Mouse (Mus musculus): ENCODE results near the gene Cacna1d.

Gene Cacna1d

DNA sequence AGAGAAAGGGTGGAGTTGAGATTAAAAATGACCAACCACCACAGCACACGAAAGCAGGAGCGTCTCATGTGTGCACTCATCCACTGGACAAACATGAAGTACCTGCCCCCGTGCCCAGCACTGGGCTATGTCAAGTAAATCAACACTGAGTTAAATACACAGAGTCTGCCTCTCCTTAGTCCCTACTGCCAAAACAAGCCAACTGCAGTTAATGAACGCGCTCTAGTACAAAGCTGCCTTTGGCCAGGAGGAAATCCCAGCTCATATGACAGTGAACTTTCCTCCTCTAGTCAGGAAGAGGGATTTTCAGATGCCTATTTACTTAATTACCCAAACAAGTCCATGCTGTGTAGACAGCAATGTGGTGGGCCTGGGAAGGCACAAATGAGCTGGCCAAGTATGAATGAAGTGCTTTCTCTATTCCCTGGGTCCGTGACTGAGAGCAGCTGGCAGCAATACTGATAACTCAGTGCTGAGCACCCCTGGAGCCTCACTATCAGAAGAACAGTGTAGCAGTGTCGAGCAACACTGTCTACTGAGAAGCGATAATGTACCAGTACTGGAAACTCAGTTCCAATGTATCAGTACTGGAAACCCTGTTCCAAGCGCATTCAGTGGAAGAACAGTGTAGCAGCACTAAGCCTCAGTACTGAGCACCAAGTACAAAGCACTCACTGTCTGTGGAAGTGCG, 229.5 kb downstream of the Cacna1d start:
- DNase-seq (ENCODE audit: low spot score), result no peak

DNA sequence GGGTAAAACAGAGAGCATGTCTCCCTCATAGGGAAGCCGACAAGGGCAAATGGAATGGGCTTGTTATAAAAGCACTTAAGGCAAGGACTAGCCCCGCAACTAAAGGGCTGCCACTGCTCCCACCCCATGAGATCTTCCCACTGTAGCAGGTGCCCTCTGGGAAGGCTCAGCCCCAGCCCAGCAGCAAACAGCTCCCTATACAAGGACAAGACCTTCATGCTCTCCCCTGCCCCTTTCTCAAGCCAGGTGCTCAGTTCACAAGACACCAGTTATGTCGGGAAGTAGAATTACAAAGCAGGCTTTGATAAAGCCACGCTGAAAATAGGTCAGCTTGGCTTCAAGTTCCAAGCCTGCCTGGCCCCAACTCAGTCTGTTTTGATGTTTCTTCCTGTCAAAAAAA, 233.6 kb downstream of the Cacna1d start:
- DNase-seq (ENCODE audit: low spot score), result no peak

DNA sequence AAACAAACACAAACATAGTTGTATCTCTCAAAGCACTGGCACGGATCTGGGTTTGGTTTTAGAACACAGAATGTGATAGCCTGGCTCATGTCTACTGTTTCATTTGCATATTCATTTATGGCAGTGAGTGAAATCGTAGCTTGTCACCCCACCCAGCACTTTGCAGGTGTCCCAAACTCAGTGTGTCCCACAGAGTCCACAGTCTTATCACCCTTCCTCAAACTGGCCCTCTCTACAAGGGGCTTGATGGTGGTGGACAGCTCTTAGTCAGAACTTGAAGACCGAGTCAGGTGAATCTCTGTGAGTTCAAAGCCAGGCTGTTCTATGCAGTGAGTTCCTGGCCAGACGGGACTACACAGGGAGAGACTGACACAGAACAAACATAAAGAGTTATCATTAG, 234.8 kb downstream of the Cacna1d start:
- no peak for DNase-seq (ENCODE audit: low spot score)

DNA sequence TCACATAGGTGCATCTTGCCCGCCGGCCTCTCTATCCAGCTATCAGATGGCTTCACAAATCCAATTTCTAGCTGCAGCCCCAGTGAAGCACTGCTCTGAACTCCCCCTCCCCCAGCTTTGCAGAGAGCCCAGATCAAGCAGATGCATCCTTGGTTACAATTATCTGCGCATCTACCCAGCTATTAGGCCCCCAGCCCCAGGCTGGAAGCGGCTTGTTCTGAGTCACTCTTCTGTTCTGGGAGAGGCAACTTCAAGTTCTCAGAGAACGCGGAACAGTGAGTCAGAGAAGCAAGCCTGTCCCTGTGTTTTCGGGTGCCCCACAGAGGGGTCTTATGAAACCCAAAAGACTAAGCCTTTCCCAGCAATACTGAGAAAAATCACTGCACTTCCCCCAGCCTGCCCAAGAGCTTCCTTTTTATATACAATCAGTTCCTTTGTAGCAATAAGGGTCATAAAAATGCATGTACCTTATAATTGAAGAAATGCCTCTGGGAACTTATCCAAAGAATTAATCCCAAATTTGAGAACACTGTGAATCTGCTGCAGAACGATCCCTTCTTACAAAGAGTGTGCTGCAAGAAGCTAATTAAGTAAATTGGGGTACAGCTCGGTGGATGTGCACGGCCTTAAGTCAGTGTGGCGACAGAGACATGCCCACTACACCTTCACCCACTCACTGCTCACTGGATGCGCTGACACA, 235.4 kb downstream of the Cacna1d start:
- no peak for DNase-seq (ENCODE audit: low spot score)

DNA sequence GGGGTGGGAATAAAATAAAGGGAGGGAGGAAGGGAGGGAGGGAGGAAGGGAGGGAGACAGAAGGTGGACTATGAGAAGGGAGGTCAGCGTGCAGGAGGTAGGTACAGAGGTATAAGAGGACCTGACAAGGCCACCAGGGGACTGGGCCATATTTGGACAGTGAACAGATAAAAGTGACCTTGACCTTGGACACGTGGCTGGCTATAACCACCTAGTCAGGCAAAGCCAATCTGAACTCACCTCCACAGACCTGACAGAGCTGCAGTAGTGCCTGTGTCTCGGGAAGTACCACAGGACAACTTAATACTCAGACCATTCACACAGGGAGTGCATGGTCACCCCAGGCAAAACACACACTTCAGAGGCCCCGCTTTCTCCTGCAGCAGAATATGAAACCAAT, 236.5 kb downstream of the Cacna1d start:
- DNase-seq (ENCODE audit: low spot score), result no peak

DNA sequence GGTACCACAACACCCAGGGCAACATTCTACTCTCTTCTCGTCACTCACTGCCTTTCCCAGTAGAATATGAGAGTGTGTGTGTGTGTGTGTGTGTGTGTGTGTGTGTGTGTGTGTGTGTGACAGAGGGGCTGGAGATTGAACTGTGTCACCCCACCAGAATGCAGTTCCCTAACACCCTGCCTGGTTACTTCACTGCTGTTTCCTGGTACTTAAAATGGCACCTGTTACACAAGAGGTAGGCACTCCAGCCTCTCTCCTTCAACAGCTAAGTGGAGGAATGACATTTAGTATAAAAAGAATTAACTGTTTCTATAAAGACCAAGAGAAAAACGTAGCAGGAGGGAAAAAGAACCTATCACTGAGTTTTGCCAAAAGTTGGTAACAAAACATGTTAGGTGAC, 238.4 kb downstream of the Cacna1d start:
- DNase-seq (ENCODE audit: low spot score), result peak; percentile 53

DNA sequence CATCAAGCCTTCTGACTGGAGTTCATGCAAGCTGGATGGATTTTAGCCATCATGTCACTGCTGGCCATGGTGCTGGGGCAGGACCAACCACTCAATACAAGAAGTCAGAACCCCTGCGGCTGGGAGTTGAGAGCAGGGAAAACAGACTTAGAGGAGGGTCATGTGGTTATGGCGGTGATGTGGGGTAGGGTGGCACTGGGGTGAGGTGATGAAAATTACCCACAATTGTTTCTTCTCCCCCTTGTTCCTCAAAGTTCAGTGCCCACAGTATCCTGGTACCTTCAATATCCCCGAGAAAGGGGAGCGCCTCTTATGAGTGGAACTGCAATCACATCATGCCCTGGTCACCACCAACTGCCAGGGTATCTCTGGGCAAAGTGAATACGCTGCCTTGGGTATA, 239.9 kb downstream of the Cacna1d start:
- no peak for DNase-seq (ENCODE audit: low spot score)

DNA sequence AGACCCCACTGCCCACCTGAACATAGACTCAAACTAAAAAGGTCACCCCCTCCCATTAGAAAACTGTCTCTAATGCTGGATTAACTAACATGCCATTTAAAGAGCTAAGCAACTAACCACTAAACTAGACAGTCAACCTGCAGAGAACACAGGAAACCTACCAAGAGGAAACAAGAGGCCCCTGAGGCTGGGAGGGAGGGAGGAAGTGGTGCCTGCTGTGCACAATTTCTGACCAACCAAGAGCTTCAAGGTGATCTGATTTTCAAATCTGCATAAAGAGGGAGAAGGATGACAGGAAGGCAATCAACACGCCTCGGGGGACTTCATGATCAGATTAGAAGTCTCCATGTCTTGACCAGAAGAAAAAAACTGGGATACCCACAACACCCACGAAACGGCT, 241.7 kb downstream of the Cacna1d start:
- DNase-seq (ENCODE audit: low spot score), result peak; percentile 54

DNA sequence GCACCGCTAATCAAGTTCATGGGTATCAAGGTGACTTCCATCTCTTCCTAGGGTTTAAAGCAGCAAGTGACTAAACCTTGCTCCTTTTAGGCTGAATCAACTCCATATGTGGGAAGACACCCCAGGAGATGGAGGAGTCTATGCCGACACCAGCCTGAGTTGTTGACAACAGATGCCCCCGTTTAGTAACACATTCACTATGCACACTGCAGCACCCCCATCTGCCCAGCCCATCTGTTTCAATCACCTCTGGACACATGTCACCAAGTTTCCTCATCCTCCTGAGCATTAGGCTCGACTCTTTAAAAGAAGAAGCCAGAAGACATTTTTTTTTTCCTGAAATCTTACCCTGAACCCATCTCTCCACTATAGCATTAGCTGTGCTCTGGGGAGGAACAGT, 242.4 kb downstream of the Cacna1d start:
- no peak for DNase-seq (ENCODE audit: low spot score)

DNA sequence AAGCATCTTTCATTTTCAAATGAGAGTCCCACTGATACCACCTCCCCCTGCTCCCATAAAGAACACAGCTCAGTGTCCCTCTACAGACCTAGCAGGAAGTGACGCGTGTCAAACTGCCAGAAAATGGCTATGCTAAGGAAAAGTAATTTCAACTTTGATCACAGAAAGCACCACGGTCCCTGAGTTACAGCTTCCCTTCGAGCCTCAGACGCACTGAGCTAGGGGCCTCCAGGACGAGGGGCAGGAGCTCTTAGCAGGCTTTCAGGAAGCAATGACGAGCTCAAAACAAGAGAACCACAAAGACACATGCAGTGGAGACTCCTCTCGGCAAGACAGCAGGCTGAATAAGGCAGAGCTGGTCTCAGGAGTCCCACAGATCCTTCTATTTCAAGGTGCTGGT, 243.1 kb downstream of the Cacna1d start:
- DNase-seq (ENCODE audit: low spot score), result no peak

DNA sequence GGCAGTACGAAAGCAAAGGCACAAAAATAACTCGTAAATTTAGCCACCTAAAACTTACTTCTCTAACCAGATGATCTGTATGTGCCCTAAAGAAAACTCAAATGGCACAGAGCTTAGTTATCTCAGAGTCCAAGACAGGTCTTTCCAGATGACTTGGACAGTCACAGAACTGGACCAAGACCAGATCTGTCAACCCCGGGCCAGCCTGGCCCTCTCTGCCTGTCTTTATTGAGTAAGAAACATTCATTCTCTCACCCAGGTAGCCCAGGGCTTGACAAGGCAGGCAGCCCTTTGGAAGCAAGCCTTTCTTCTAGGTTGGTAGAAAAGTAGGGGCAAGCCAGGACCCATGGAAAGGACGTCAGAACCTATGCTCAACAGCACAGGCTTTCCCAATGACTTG, 243.6 kb downstream of the Cacna1d start:
- no peak for DNase-seq (ENCODE audit: low spot score)

DNA sequence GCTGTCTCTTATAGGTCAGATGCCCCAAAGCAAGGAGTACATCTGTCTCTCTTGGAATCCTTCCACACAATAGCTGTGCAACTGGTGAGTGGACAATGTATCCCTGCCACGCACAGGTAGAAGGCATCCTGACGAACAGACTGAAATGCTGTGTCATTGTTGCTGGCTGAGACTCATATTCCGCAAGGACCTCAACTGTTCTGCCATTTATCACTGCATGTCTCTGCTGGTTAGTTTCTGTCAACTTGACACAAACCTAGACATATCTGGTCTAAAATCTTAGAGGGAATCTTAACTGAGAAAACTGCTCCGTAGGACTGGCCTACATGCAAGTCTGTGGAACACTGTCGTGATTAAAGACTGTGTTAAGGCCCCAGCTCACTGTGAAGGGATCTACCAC, 246.5 kb downstream of the Cacna1d start:
- no peak for DNase-seq (ENCODE audit: low spot score)

DNA sequence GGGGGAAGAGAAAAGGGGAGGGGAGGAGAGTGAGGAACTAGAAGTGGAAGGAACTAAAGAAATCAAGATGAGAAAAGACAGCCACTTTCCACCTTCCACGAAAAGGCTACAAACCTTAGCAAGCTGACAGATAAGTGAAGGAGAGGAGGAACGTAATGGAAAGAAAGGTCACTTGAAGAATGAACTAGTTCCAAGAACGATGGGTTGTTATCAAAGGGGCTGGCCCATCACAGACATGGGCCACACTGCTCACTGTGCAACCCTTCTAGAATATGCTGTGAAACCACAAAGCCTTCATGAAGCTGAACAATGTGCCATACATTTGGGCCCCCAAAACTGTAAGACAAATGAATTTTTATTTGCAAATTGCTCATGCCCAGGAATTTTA, 248.4 kb downstream of the Cacna1d start:
- DNase-seq (ENCODE audit: low spot score), result no peak

DNA sequence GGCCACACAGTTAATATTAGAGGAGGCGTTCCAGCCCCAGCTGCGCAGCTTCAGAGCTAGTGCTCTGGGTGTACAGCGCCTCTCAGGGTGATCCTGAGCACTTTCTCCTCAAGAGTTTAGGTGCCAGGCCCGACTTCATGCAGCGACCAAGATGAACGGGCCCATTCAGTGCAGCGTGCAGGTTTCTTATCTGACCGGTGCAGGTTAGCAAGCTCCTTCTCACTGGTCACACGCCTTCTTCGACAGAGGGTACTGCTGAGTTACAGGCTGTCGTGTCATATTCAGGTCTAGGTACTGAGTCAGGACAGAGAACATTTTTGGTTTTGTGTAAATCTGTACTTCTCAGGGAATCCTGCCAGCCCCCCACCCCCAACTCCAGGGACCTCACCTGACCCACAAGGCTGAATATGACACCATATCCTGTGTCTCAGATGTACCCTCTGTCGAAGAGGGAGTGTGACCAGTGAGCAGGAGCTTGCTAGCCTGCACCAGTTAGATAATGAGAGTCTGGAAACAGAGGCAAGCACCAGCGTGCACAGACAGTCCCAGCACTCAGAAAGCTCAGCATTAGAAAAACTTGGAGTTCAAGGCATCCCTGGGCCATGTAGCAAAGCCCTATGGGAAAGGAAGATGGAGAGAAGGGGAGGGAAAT, 249.0 kb downstream of the Cacna1d start:
- DNase-seq (ENCODE audit: low spot score), result no peak

DNA sequence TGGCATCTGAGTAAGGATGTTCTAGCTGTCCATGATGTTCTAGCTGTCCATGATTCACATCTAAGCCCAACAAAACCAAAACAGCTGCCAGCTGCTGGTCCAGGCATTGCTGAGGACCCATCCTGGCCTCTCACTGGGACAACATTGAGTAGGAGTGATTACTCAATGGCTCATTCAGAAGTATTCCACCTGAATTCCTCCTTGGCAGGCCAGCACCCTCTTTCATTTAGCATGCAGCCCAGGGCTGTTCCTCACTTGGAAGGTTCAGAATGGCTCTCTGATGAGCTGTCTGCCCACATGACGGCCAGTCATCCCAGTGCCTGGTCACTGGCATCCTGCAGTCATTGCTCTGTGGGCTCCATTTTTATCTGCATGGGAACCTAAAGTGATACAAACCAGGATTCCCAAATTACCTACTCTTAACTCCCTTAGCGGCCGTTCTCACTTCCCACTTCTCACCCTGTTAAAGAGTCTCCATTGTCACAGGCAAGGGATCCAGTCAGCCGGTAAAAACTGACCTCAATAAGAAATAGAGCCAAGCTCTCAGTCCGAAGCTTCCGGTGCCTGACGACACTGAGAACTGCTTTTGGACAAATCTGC, 250.2 kb downstream of the Cacna1d start:
- DNase-seq (ENCODE audit: low spot score), result no peak

DNA sequence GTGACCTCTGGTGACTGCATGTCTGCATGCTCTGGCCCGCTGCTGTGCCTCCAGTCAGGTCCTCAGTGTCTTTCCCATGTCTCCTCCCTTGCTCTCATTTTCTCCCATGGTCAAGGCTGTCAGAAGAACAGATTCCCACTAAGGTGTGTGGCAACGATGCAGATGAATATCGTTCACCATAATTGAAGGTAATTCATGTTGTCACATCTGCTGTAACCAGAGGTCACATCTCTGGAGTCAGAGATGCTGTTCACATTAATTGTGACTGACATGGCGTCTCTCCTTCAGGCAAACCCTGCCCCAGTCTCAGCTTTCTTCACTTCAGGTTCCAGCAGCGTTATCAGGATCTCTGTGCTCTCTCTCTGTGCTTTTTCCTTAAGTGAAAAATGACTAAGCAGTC, 252.4 kb downstream of the Cacna1d start:
- DNase-seq (ENCODE audit: low spot score), result no peak

DNA sequence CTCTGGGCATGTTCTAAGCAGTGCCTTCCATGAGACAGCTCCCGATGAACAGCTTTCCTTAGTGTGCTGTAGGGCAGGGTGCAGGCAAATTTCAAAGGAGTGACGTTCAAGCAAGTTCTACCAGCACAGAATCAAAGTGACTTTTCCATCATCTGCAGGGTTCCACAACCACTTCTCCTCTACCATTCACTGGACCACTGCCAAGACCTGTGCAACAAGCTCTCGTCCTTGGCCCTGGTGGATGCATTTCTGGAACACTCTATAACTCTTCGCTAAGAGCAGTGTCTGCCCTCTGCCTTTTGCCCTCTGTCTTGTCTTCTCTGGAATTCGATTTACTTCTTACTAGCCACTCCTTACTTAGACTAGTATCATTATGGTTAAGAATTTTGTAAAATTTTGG, 266.1 kb downstream of the Cacna1d start:
- no peak for DNase-seq (ENCODE audit: low spot score)

DNA sequence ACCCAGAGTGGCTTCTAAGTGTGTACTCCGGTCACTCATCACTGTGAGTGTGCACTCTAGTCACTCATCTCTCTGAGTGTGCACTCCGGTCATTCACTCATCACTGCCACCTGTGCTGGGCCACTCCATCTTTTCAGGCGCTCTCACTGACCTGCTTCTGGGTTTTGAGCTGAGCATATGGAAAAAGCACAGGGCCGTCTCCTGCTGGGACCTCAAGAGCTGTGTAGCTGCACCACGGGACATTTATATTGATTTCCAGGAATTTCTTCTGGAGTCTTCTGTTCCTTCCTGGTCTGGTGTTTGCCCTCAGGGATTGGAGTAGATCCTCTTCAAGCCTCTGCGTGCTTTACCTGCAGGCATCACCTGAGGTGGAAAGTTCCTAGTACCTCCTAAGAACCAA, 269.2 kb downstream of the Cacna1d start:
- DNase-seq (ENCODE audit: low spot score), result no peak

DNA sequence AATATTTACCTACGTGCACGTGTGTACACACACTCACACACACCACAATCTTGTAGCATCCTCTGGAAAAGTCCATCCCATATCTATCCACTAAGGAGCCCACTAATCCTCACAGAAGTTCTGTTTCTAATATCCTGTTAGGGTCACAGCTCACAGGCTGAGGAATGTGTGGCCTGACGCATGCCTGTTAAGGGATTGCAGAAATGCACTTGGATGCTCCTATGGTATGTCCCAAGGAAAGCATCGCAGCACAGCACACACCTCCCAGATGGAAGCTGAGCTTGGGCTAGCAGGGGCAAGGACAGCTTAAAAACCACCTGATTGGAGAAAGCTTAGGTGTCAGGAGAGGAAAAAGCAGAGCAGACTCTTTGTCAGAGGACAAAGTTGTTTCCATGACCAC, 271.4 kb downstream of the Cacna1d start:
- no peak for DNase-seq (ENCODE audit: low spot score)

DNA sequence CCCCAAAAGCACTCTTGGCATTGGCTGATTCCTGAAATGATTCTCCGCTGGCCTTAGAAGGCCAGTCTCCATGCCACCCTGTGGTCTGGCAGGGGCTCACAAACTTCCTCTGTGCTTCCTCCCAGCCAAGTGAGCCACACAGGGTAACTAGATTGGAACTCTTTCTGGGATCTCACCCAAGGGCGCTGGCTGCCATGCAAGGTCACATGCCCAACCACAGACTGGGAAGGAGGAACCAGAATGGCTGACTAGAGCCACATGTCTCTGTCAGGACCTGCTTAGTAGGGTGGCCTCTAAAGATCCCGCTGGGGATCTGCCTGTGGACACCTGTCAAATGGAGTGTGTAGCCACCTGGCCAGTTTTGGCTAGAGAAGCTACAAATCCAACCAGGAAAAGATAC, 273.1 kb downstream of the Cacna1d start:
- DNase-seq (ENCODE audit: low spot score), result no peak

DNA sequence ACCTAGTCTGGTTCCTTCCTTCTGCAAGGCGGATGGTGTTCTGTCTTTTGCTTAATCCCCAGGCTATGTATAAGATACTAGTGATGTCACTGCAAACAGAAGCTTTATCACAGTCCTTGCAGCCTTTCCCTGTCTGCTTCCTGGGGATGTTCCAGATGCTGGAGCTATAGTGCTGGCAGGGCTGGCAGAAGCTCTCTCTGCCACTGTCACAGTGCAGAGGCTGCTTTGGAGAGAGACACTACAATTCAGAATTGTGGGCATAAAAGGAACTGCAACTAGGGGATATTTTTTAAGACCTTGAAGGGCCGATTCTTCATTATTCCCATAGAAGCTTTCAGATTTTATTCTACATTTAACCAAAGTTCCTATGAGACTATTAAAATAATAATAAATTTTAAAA, 274.1 kb downstream of the Cacna1d start:
- DNase-seq (ENCODE audit: low spot score), result no peak

DNA sequence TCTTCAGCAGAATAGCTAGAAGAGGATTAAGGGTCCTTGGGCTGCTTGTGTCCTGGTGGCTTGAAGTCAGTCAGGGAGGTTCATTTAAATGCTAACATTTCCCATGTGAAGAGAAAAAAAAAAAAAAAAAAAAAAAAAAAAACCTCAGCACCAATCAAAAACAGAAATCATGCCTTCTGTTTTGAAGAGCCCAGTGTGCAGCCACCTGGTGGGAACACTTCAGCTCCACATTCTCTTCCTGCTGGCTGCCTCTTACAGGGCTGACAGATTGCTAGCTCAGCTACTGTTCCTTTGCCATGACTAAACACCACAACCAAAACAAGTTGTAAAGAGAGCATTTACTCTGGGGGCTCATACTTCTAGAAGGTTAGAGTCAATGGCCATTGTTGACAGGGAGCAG, 283.1 kb downstream of the Cacna1d start:
- no peak for DNase-seq (ENCODE audit: low spot score)

DNA sequence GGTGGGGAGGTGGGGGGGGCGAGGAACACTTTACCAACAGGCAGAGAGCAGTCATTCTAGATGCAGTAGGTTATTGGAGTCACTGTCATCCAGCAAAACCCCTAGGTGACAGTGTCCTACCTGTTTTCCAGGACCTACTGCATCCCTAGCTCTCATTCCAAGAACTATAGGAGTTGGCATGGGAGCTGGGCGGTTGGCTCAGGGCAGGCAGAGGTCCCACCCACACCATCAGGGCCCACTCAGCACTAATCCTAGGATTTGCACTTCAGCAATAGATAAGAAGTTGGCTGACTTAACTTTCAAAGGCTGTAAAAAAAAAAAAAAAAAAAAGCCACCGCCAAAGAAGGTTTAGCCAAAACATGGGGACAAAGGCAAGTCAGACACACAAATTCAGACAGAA, 285.4 kb downstream of the Cacna1d start:
- no peak for DNase-seq (ENCODE audit: low spot score)
